Mouse (Mus musculus): ENCODE results near the gene Samd3. TPM values are rescaled to one million over a fixed set of nuclear protein-coding genes. Genes with fewer than 3 reads are reported as not detected.

The Samd3 gene
- polyA plus RNA-seq (2014; fragmentation: Illumina TruSeq; extraction: RNeasy Lipid Tissue Mini Kit (QIAGEN cat#74804); ENCODE audit: low read depth, low replicate concordance), result not detected

DNA sequence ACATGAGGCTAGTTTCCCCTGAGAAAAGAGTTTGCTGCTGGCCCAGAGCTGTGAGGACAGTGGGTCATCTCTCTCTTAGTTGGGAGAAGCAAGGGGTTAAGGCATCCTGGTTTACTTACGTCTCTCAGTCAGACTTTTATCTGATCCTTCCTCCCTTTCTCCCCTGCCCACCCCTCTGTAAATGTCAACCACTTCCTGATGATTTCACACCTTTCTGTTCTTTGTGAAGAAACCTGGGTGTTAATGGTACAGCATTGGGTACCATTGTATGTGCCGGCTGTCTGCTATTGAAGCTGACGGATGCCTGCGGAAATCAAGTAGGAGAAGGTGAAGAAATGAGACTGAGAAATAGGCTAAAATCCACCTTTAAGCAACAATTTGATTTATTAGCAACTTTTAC, at the start of gene Samd3:
Gene Samd3, plus strand, starts transcription at position 220 of the 400 bp plus-strand sequence.

Other genes with a start within 250 kb of the Samd3 start
- not detected for gene Gm9767, start 151.5 kb upstream of the Samd3 start, polyA plus RNA-seq (2014; fragmentation: Illumina TruSeq; extraction: RNeasy Lipid Tissue Mini Kit (QIAGEN cat#74804); ENCODE audit: low read depth, low replicate concordance)
- not detected for gene Tmem200a, start 150.7 kb upstream of the Samd3 start, polyA plus RNA-seq (2014; fragmentation: Illumina TruSeq; extraction: RNeasy Lipid Tissue Mini Kit (QIAGEN cat#74804); ENCODE audit: low read depth, low replicate concordance)
- 5.6 TPM for gene L3mbtl3, start 146.3 kb downstream of the Samd3 start, polyA plus RNA-seq (2014; fragmentation: Illumina TruSeq; extraction: RNeasy Lipid Tissue Mini Kit (QIAGEN cat#74804); ENCODE audit: low read depth, low replicate concordance)